Mouse (Mus musculus) cerebellum, adult 8-10 months (tissue): ENCODE measurements around the gene Nhp2.

Source experiments
- DNase-seq: peaks from one replicate; pipeline ENCODE4 v3.0.0; 2022

Gene Nhp2

DNA sequence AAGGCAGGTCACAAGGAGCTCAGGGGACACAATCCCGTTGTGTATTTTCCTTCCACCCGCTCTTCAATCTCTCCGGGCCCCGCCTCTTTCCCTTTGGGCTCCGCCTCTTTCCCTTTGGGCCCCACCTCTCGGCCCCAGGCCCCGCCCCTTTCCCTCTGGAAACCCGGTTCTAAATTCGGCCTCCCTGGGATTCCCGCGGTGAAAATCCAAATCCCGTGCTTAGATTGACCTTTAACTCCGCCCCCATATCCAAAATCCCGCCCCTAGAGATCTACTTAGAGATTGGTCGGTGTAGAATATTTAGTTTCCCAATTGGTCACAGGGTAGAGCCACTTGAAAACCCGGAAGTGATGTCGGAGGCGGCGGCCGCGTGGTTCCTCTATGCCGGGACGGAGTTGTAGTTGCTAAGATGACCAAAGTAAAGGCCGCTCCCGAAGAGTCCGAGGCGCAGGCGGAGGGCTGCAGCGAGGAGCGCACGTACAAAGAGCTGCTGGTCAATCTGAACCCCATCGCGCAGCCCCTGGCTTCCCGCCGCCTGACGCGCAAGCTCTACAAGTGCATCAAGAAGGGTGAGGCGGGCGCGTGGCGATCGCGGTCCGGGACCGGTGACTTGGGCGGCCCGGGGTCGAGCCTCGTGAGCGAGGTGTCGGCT is at the start of gene Nhp2:
Gene Nhp2, plus strand, starts transcription at position 327 of the 652 bp plus-strand sequence.
- peak; percentile 92 for DNase-seq

DNA sequence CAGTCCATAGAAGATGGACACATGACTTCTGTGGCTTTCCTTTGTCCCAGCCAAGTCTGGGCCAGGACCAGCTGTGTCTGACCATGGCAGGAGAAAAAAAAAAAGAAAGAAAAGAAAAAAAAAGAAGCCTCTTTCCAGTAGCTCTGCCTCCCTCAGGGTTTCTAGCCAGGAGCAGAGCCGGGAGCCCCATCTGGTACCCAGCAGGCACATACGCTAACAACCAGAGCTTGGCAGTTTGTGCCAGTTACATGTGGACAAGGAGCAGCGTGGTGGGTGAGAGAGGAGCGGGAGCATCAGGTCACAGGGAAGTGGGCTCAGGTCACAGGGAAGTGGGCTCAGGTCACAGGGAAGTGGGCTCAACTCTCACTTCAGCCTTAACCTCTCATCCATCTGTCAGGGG is 43.1 kb upstream of the Nhp2 start:
- no peak for DNase-seq

DNA sequence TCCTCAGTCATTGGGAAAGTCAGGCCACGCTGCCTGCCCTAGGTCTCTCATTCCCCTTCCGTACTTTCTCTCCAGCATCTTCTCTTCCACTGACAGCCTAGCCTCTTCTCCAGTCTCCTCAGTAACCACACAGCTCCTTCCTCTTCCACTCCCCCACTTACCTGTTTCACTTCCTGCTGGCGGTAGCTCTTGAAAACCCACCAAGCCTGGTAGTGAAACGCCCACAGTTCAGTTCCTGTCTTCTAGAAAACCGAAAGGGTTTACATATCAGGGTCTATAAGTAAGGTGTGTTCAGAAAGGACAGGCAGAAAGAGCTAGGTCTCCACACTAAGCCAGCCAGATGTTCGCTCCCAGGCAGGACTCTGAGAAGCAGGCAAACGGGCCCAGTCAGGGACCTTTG is 41.9 kb upstream of the Nhp2 start:
- DNase-seq = no peak

DNA sequence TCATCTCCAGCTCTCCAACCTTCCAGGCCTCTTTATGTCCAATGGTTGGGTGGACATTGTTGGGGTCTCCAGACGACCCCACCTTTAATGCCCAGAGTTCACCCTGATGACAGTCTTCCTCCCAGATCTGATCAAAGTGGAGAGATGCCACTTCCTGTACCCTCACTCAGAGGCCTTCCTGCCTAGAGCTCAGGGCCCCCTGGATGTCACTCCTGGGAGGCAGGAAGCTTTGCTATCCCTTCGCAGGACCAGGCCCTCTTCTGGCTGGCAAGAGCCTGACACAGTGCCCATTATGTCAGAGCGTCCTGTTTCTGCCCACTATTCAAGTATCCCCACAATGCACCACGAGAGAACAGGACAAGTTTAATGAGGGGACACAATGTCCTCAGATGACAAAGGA is 40.5 kb upstream of the Nhp2 start:
- no peak for DNase-seq

DNA sequence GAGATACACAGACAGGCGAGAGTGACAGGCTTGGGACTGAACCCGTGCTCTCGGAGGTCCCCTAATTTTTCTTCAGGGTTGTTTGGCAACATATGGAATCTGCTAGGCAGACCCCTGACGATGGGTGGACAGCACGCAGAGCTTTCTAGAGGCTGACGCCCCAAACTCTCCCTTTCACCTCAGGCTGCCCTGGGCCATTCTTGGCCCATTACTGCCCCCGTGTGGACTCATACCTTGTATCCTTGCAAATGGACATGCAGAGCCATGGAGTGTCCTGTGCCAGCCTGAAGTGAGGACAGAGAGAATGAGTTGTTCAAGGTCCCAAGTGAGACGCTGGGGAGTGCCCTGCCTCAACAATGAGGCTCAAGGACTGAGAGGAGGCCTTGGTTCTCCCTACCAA is 36.8 kb upstream of the Nhp2 start:
- peak; percentile 58 for DNase-seq

GRCm38 (mm10) chr11:51584057-51584430 is 35.5 kb upstream of the Nhp2 start:
- DNase-seq = no peak

- DNase-seq = peak; percentile 97
Observed at GRCm38 (mm10) chr11:51584431-51585248, 34.9 kb upstream of the Nhp2 start, which contains the start of gene Phykpl. Gene Phykpl (plus strand): TSS chr11:51584757.

- no peak for DNase-seq
Observed at GRCm38 (mm10) chr11:51585608-51586252, 33.8 kb upstream of the Nhp2 start.

DNA sequence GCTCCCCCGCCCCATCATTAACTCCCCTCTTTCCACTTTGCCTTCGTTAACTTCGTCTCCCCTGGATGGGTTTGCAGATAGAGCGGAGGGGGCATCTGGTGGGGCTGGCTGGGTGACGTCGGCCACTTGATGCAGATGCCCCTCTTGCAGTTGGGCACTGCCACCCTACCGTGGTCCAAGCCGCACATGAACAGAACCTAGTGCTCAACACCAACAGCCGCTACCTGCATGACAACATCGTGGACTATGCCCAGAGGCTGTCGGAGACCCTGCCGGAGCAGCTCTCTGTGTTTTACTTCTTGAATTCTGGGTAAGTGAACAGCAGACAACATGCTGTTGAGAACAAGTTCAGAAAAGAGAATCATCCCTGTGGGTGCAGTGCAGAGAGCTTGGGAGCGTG is 33.1 kb upstream of the Nhp2 start:
- DNase-seq = no peak

DNA sequence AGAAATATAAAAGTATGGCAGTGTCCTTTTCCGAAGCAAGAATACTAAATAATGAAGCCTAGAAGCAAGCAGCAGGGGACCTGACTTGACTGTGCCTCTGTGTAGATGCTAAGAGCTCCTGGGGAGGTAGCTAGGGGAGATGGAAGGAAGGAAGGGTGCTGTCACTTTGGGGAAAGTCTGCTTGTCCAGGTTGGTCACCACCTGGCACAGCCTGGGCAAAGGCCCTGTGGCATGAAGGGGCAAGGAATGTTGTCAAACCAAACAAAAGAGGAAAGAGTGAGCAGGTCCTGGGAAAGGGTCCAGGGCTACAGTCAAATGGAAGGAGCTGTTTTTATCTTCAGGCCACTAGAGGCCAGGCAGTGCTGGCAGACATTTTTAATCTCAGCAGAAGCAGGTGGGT is 32.5 kb upstream of the Nhp2 start:
- DNase-seq = no peak

GRCm38 (mm10) chr11:51588833-51589232 is 30.7 kb upstream of the Nhp2 start:
- DNase-seq = no peak

DNA sequence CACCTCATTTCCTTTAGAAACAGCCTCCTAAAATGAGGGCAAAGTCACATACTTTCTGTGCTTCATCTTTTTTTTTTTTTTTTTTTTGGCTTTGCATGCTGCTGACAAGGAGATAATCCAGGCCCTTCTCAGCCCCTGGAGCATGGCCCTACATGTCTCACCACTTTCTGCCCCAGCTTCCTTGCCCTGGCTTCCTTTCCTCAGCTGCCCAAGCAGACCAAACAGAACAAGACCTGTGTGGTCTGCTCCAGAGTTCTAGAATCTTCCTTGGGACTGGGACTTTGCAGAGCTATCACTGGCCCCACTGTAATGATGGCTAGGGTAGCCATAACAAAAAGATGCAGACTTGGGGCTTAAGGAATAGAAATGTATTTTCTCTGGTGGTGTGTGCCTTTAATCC is 29.5 kb upstream of the Nhp2 start:
- no peak for DNase-seq

DNA sequence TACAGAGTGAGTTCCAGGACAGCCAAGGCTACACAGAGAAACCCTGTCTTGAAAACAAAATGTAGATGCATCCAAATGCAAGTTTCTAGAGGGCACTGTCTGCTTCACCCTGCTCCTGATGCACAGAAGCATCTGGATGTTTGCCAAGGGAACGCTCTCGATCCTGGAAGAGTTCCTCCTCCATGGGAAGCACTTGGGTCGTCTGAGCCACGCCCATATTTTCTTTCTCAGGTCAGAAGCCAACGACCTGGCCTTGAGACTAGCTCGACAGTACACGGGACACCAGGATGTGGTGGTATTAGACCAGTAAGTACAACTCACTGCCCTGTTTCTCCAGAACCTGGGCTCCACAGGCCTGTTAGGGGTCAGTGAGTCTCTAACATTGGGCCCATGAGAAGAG is 28.4 kb upstream of the Nhp2 start:
- DNase-seq = no peak

- DNase-seq = no peak
Observed at GRCm38 (mm10) chr11:51591915-51592314, 27.6 kb upstream of the Nhp2 start.

GRCm38 (mm10) chr11:51593368-51593767 is 26.2 kb upstream of the Nhp2 start:
- DNase-seq = no peak

DNA sequence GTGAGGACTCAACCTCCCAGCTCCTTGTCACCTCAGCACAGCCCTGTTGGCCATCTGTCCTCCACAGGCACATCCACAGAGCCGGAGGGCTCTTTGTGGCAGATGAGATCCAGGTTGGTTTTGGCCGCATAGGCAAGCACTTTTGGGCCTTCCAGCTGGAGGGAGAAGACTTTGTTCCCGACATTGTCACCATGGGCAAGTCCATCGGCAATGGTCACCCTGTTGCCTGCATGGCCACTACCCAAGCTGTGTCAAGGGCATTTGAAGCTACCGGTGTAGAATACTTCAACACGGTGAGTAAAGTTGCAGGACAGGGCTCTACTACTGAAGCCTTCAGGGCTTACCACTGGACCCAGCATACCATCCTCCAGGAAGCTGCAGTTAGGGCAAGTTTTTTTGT is 25.7 kb upstream of the Nhp2 start:
- DNase-seq = no peak

DNA sequence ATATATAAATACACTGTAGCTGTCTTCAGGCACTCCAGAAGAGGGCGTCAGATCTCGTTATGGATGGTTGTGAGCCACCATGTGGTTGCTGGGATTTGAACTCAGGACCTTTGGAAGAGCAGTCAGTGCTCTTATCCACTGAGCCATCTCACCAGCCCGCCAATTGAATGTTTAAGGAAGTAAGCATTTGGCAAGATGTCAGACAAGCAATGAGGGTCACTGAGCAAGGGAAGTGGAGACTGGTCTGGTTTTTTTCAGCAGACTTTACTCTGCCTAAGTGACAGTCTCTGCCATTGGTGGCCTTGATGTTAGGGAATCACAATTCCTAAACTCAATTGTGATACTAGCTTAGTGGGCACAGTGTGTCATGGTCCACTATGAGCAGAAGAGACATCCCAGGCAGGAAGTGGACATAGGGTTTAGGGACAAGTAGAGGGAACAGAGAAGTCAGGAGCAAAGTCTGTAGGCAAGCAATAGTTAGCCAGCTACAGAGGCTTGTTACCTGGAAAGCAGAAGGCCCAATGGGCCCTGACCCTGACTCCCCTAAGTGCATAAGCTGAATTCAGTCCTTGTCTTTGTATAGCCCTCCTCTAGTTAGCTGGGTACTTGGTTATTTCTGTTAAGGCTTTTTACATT is 24.7 kb upstream of the Nhp2 start:
- no peak for DNase-seq

GRCm38 (mm10) chr11:51595459-51596083 is 24.0 kb upstream of the Nhp2 start:
- no peak for DNase-seq

GRCm38 (mm10) chr11:51597553-51597952 is 22.0 kb upstream of the Nhp2 start:
- no peak for DNase-seq

GRCm38 (mm10) chr11:51602253-51602652 is 17.3 kb upstream of the Nhp2 start:
- DNase-seq = no peak

DNA sequence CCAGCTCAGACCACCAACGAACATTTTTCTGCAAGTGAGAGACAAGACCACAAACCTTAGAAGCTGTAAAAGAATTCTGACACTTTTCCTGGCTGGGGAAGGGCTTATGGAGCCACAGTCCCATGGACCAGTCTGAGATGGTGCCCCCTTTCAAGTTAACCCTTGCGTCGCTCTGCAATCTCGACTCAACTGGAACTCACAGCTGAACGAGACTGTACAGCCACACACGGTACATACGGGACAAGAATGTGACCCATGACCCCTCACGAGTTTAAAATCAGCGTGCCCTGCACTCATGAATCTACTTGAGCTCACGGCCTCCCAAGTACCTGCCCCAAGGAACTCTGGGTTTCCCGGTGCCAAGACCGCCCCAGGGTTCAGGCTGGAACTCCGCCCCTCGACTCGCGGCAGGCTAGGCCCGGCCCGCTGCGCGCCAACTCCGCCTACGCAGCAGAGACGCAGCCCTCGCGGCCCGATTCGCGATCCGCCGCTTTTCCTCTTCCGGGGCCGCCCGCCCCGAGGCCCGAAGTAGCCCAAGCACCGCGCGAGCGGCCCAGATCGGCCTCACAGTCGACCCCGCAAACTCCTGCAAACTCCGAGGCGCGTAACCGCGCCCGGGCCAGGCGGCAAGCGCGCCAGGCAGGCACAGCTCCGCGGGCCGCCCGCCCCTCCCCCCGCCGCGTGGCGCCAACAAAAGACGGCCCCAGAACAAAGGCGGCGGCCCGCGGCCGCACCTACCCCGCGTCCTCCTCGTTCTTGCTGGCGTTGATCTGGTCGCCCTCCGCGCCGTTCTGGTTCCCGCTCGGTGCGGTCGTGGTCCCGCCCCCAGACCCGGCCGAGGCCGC is 13.7 kb upstream of the Nhp2 start:
- peak; percentile 66 for DNase-seq

DNA sequence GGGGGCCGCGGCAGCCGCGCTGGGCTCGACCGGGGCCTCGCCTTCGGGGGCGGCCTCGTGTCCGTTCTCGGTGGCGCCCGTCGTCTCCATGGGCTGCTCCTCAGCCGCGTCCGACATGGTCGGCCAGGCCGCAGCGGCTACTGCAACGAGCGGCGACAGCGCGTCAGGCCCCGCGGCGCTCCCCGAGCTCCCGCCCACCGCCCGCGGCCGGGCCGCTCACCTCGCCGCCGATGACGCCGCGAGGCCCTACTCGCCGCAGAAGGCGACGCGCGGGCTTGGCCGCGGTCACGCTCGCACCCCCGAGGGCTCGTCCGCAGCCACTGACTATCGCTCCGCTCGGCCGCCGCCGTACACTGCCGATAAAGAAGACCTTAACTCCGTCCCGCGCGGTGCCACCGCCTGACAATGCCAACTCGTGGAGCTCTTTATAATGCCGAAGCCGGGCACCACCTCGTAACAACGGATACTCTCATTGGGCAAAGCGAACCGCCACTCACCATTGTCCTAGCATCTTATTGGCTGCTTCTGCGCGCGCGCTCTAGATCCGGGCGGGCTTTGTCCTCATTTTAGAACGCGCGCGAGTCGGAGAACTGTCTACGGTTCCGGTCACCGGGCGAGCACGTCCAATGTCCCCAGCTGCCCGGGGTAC is 13.0 kb upstream of the Nhp2 start, which contains the start of gene Hnrnpab:
Gene Hnrnpab, minus strand, starts transcription at position 401 of the 649 bp plus-strand sequence.
- DNase-seq = peak; percentile 98
